7 mouse cellular contexts compared by ENCODE assay signal in the genomic region with DNA sequence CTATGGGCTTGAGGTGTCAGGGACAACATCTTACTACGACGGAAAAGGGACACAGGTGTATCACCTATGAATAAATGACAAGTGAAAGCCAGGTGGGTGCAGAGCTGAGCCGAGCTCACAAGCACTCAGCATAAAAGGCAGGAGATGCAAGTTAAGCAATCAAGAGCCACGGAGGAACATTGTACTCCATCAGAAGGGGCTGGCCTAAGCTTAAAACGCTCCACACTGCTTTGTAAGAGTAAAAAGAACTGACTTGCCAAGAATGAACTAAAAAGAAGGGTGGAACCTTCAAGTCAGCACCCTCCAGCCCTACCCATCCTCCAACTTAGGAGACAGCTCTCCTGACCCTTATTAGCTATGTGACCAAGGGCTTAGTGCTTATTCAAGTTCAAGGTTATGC. TPM values are rescaled to one million over a fixed set of nuclear protein-coding genes. Genes with fewer than 3 reads are reported as not detected.
DNase-seq lines count a peak whose midpoint lies in the region; ATAC-seq and TF ChIP-seq lines count a peak whose summit lies in the region.

No protein-coding gene starts in this region.

- peaks cover 22% of the 10 kb centered on the region; the same call in 1 of the 2 replicates for H3K4me1 ChIP-seq in spleen, adult 2 months (ENCODE audit: control insufficient read depth, insufficient read depth, insufficient read length)
- peaks cover 99% of the 10 kb centered on the region for H3K4me1 ChIP-seq in heart, embryonic 15.5 days (replicated peaks)
- H3K4me1 ChIP-seq in liver, embryonic 15.5 days (replicated peaks): peaks cover 73% of the 10 kb centered on the region

- no peak for TF ChIP-seq CTCF in spleen, adult 2 months (IDR thresholded peaks at IDR 0.05; ENCODE audit: extremely low read depth, insufficient read depth, insufficient read length, insufficient replicate concordance)

- H3K4me2 ChIP-seq in heart, embryonic 15.5 days: peak overlapping the region; percentile 55
- H3K4me2 ChIP-seq in liver, embryonic 15.5 days: peak overlapping the region; percentile 34

- H3K36me3 ChIP-seq in spleen, adult 2 months (ENCODE audit: control insufficient read depth, insufficient read depth, low read length): peaks cover 11% of the 10 kb centered on the region
- peaks cover 29% of the 10 kb centered on the region; the same call in 1 of the 2 replicates for H3K36me3 ChIP-seq in heart, embryonic 15.5 days
- peaks cover 9% of the 10 kb centered on the region; the same call in 1 of the 2 replicates for H3K36me3 ChIP-seq in liver, embryonic 15.5 days (replicated peaks)

- 45% methylated on average over 5 of the region's 5 CpGs for WGBS in spleen, adult 2 months
- 34% methylated on average over 5 of the region's 5 CpGs for WGBS in heart, embryonic 15.5 days
- WGBS in liver, embryonic 15.5 days (ENCODE audit: insufficient replicate concordance): 35% methylated on average over 5 of the region's 5 CpGs

- DNase-seq in spleen, adult 2 months (ENCODE audit: low read depth in 1 of 2, low spot score in 2 of 2): no peak
- no peak for DNase-seq in spleen, postnatal 10 days (ENCODE audit: low spot score in 2 of 2)
- no peak for DNase-seq in cerebellum, adult 11 months
- no peak for DNase-seq in MN1 (ENCODE audit: low spot score)

- H3K9ac ChIP-seq in heart, embryonic 15.5 days: peak overlapping the region; percentile 42
- no peak overlapping the region for H3K9ac ChIP-seq in liver, embryonic 15.5 days

- peak overlapping the region; percentile 51 for H3K27ac ChIP-seq in spleen, adult 2 months (ENCODE audit: insufficient read depth, low read length)
- peak overlapping the region; percentile 98 for H3K27ac ChIP-seq in heart, embryonic 15.5 days
- H3K27ac ChIP-seq in liver, embryonic 15.5 days (replicated peaks): 0 out of 2 replicates have a peak overlapping the region, but pooled peaks have one; percentile 5

- H3K27me3 ChIP-seq in spleen, adult 2 months (ENCODE audit: control insufficient read depth, insufficient read depth, low read length): no peaks in the 10 kb centered on the region
- no peaks in the 10 kb centered on the region for H3K27me3 ChIP-seq in heart, embryonic 15.5 days
- H3K27me3 ChIP-seq in liver, embryonic 15.5 days: no peaks in the 10 kb centered on the region

- H3K9me3 ChIP-seq in heart, embryonic 15.5 days (replicated peaks): no peaks in the 10 kb centered on the region
- H3K9me3 ChIP-seq in liver, embryonic 15.5 days (replicated peaks): no peaks in the 10 kb centered on the region

- H3K4me3 ChIP-seq in spleen, adult 2 months (ENCODE audit: extremely low read depth, insufficient read depth, insufficient read length): no peak overlapping the region
- H3K4me3 ChIP-seq in heart, embryonic 15.5 days: peak overlapping the region; percentile 17; the same call in 1 of the 2 replicates
- no peak overlapping the region for H3K4me3 ChIP-seq in liver, embryonic 15.5 days (replicated peaks)

- no peak for TF ChIP-seq POLR2A in spleen, adult 2 months (IDR thresholded peaks at IDR 0.05; ENCODE audit: low read depth, low read length)

- 0 out of 2 replicates have a peak, but pooled peaks have one; percentile 1 for ATAC-seq in heart, embryonic 15.5 days (replicated peaks; ENCODE audit: insufficient number of reproducible peaks, insufficient read depth, low FRiP score, low read depth)
- ATAC-seq in liver, embryonic 15.5 days (ENCODE audit: insufficient read depth): no peak
- no peak; the same call in 1 of the 2 replicates for ATAC-seq in megakaryocyte progenitor cell, adult 5-6 weeks (replicated peaks; ENCODE audit: poor library complexity)

RNA-seq across cellular contexts. Expression of gene Anxa6, which starts 10.7 kb away (rescaled TPM):
- 104 and 116 TPM in 2 replicates for polyA plus RNA-seq in spleen, adult 2 months (2012; rRNA removed)
- polyA plus RNA-seq in heart, embryonic 15.5 days (2015; fragmentation: Nextera tagmentation; extraction: Ambion mirVana): 315 and 367 TPM in 2 replicates
- 54.2 and 57.5 TPM in 2 replicates for polyA plus RNA-seq in liver, embryonic 15.5 days (2015; fragmentation: Nextera tagmentation; extraction: Ambion mirVana)
- total RNA-seq in megakaryocyte progenitor cell, adult 5-6 weeks (2015): 35.7 and 37.4 TPM in 2 replicates
- total RNA-seq in megakaryocyte progenitor cell, adult 5-6 weeks (2017): 63.2 and 82.4 TPM in 2 replicates

RNA-seq across cellular contexts. Expression of gene Ccdc69, which starts 55.4 kb away (rescaled TPM):
- polyA plus RNA-seq in spleen, adult 2 months (2012; rRNA removed): 8.9 and 10.6 TPM in 2 replicates
- polyA plus RNA-seq in heart, embryonic 15.5 days (2015; fragmentation: Nextera tagmentation; extraction: Ambion mirVana): 17.6 and 21.4 TPM in 2 replicates
- polyA plus RNA-seq in liver, embryonic 15.5 days (2015; fragmentation: Nextera tagmentation; extraction: Ambion mirVana): 1.3 and 1.4 TPM in 2 replicates
- 23.4 and 27.3 TPM in 2 replicates for total RNA-seq in megakaryocyte progenitor cell, adult 5-6 weeks (2015)
- 19.2 and 22.9 TPM in 2 replicates for total RNA-seq in megakaryocyte progenitor cell, adult 5-6 weeks (2017)

RNA-seq across cellular contexts. Expression of gene Tnip1, which starts 59.8 kb away (rescaled TPM):
- polyA plus RNA-seq in spleen, adult 2 months (2012; rRNA removed): 54.6 and 65.5 TPM in 2 replicates
- 20.3 and 24.3 TPM in 2 replicates for polyA plus RNA-seq in heart, embryonic 15.5 days (2015; fragmentation: Nextera tagmentation; extraction: Ambion mirVana)
- 6.1 and 6.6 TPM in 2 replicates for polyA plus RNA-seq in liver, embryonic 15.5 days (2015; fragmentation: Nextera tagmentation; extraction: Ambion mirVana)
- total RNA-seq in megakaryocyte progenitor cell, adult 5-6 weeks (2015): 27.6 and 31.8 TPM in 2 replicates
- total RNA-seq in megakaryocyte progenitor cell, adult 5-6 weeks (2017): 33.8 and 38.6 TPM in 2 replicates

Comparison
In these comparisons a context has a peak if more than half of its experiments do, and no peak if none do; other contexts are left out.
1. H3K27ac ChIP-seq: peak in every context shown above with its lines; median percentile 98 in heart, embryonic 15.5 days; 51 in spleen, adult 2 months; 5 in liver, embryonic 15.5 days.